Mouse (Mus musculus) stomach, postnatal 0 days (tissue): Measurements from ENCODE around the gene Esr1. TPM values are rescaled to one million over a fixed set of nuclear protein-coding genes. Genes with fewer than 3 reads are reported as not detected.

ENCODE experiments used
- ATAC-seq: fragments of 200-750 bp; cut with Nextera tagmentation; 2 replicates; pipeline ENCODE4 v1.8.0; 2017; ENCODE audit not compliant: low FRiP score, low TSS enrichment
- DNase-seq: peaks from one replicate; pipeline ENCODE4 v3.0.0-alpha.2; 2016; ENCODE audit warnings: low spot score
- H3K27ac ChIP-seq: fragments of 300-500 bp; sonication (generic); replicated peaks from 2 replicates; pipeline ENCODE4 v1.5.1; 2014; ENCODE audit warnings: mild to moderate bottlenecking, control low read depth
- H3K27me3 ChIP-seq: fragments of 300-500 bp; sonication (generic); 2 replicates; pipeline ENCODE4 v1.6.1; 2014; ENCODE audit warnings: low read length; ENCODE audit not compliant: control insufficient read depth, insufficient read depth
- H3K36me3 ChIP-seq: fragments of 300-500 bp; sonication (generic); 2 replicates; pipeline ENCODE4 v1.6.1; 2014; ENCODE audit warnings: low read length, mixed read lengths; ENCODE audit not compliant: control insufficient read depth, insufficient read depth
- H3K4me1 ChIP-seq: fragments of 300-500 bp; sonication (generic); replicated peaks from 2 replicates; pipeline ENCODE4 v1.6.1; 2014; ENCODE audit warnings: antibody characterized with exemption; ENCODE audit not compliant: control insufficient read depth, insufficient read depth
- H3K4me2 ChIP-seq: fragments of 300-500 bp; sonication (generic); replicated peaks from 2 replicates; pipeline ENCODE4 v1.6.1; 2014; ENCODE audit warnings: low read depth, mild to moderate bottlenecking, control low read depth, moderate library complexity
- H3K4me3 ChIP-seq: fragments of 300-500 bp; sonication (generic); 2 replicates; pipeline ENCODE4 v1.5.1; 2014; ENCODE audit warnings: low read depth, low read length, control low read depth
- H3K9ac ChIP-seq: fragments of 300-500 bp; sonication (generic); 2 replicates; pipeline ENCODE4 v1.6.1; 2014; ENCODE audit warnings: mild to moderate bottlenecking, low read length, control low read depth, mixed read lengths
- H3K9me3 ChIP-seq: fragments of 300-500 bp; sonication (generic); 2 replicates; pipeline ENCODE4 v1.6.1; 2016; ENCODE audit warnings: low read length; ENCODE audit not compliant: control insufficient read depth
- CTCF ChIP-seq: IDR thresholded peaks from 2 replicates; pipeline ENCODE4 v1.5.1; 2016; ENCODE audit warnings: antibody characterized with exemption, low read depth, mild to moderate bottlenecking, moderate library complexity
- EP300 ChIP-seq: optimal IDR thresholded peaks from 2 replicates; pipeline ENCODE3; 2016; ENCODE audit warnings: antibody characterized with exemption
- whole genome bisulfite sequencing: fragments of 180-500 bp; shearing (Covaris S2); extraction: QIAGEN DNeasy Blood & Tissue Kit; methylation state at CpG from one replicate; pipeline ENCODE4 v1.1.7; 2014; 5-methylcytosine and 5-hydroxymethylcytosine counted together
- polyA plus RNA-seq: library from polyadenylated mRNA; unstranded; fragments of >200 nt; fragmentation: Nextera tagmentation; extraction: Ambion mirVana; gene quantifications from 2 replicates; pipeline ENCODE4 v1.2.1, GENCODE M21; 2015

Gene Esr1
- polyA plus RNA-seq, 1 experiment from 2014 or later, result 0.57 TPM

GRCm38 (mm10) chr10:4629314-4629713 lies 17.9 kb downstream of the Esr1 start:
- ATAC-seq, result no peak
- Histone ChIP-seq H3K27me3 (no peaks in the 10 kb centered on the region), H3K27ac (no peak overlapping the region)

GRCm38 (mm10) chr10:4632211-4632704 lies 20.9 kb downstream of the Esr1 start:
- Histone ChIP-seq H3K27me3 (no peaks in the 10 kb centered on the region), H3K27ac (no peak overlapping the region), H3K4me1 (no peaks in the 10 kb centered on the region), H3K9ac (no peak overlapping the region), H3K4me3 (no peak overlapping the region), H3K36me3 (no peaks in the 10 kb centered on the region), H3K4me2 (no peak overlapping the region), H3K9me3 (no peaks in the 10 kb centered on the region)
- DNase-seq, result no peak
- ATAC-seq, result no peak
- no peak for TF ChIP-seq EP300
- TF ChIP-seq CTCF, result no peak
- WGBS, result 75% methylated on average over 11 of the region's 11 CpGs

More at GRCm38 (mm10) chr10:4629314-4629713, 17.9 kb downstream of the Esr1 start:
- no peak for DNase-seq
- Histone ChIP-seq H3K9me3 (no peaks in the 10 kb centered on the region), H3K9ac (no peak overlapping the region), H3K4me3 (no peak overlapping the region), H3K4me1 (no peaks in the 10 kb centered on the region), H3K4me2 (no peak overlapping the region), H3K36me3 (no peaks in the 10 kb centered on the region)
- TF ChIP-seq EP300, result no peak
- TF ChIP-seq CTCF, result no peak

DNA sequence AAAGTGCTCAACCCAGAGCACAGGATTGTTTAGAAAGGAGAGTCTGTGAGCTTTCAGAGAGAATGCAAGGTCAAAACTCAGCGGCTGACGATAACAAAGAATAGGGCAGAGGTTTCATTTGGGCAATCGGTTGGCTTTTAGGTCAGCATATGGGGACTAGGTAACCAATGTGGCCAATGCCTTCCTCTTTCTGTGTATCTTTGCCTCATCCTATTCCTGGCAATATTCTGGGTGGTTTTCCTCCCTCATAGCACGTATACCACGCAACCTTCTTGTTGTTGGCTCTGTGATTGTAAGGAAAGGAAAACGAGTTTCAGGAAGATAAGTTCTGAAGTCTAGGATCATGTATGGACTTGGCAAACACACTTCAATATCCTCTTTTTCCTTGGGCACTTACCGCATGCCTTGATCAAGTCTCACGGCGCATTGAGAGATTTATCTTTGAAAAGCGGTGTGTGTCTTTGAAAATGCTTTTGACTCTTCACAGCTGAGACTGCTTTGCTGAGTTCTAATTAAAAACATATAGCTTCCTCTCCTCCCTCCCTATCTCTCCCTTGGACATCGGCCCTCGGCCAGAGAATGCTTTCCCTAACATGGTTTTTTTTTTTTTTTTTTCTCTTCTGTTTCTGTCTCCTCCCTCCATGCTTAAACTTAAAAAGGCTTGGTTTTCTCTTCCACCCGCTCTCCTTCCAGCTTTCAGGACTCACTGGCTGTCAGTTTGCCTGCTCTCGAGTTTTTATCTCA lies 22.1 kb downstream of the Esr1 start:
- Histone ChIP-seq H3K4me3 (no peak overlapping the region), H3K9ac (no peak overlapping the region), H3K27ac (no peak overlapping the region), H3K27me3 (no peaks in the 10 kb centered on the region), H3K4me2 (no peak overlapping the region), H3K9me3 (no peaks in the 10 kb centered on the region), H3K4me1 (no peaks in the 10 kb centered on the region), H3K36me3 (no peaks in the 10 kb centered on the region)
- TF ChIP-seq CTCF, result no peak
- no peak for TF ChIP-seq EP300
- 55% methylated on average over 14 of the region's 14 CpGs for WGBS
- no peak for ATAC-seq
- DNase-seq, result no peak

DNA sequence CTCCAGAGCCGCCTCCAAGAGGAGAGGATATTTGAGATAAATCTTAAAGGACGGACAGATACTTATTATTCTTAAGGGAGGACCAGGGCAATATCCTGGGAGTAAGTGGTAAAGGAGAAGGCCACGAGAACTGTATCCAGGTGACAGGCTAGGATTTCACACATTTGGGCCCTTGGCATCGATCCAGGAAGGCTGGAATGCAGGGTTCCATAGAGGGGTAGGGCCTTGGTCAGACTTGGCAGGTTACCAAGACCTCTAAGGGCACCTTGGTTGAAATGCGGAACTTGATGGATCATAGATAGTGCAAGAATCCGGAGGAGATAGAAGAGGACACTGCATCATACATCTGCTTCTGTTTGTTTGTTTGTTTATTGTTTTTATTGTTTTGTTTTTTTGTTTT lies 24.3 kb downstream of the Esr1 start:
- Histone ChIP-seq H3K36me3 (no peaks in the 10 kb centered on the region), H3K4me3 (no peak overlapping the region), H3K4me2 (no peak overlapping the region), H3K4me1 (no peaks in the 10 kb centered on the region), H3K27ac (no peak overlapping the region), H3K9ac (no peak overlapping the region), H3K27me3 (no peaks in the 10 kb centered on the region), H3K9me3 (no peaks in the 10 kb centered on the region)
- no peak for DNase-seq
- ATAC-seq, result no peak
- no peak for TF ChIP-seq CTCF
- TF ChIP-seq EP300, result no peak
- WGBS, result 74% methylated on average over 6 of the region's 6 CpGs

DNA sequence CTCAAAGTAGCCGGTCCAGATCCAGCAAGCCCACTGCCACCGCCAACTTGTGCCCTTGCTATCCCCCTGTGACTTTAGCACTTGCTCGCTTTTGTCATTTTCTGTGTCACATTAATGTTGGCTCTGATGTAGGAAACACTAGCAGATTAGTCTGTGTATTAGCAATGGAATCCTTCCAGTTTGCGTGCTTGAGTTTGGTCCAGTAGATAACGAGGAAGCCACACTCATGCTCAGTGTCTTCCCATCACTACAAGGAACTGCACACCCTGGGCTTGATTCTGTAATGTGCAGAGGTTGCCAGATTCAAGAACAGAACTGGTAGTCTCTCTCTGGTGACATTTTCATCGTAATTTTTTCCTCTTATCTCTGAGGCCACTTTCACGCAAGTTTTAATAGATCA lies 34.7 kb downstream of the Esr1 start:
- no peak overlapping the region for H3K9ac ChIP-seq
- no peak for DNase-seq
- no peaks in the 10 kb centered on the region for H3K4me1 ChIP-seq
- H3K36me3 ChIP-seq, result no peaks in the 10 kb centered on the region
- H3K4me2 ChIP-seq, result no peak overlapping the region
- no peaks in the 10 kb centered on the region for H3K9me3 ChIP-seq
- H3K4me3 ChIP-seq, result no peak overlapping the region
- ATAC-seq, result no peak
- no peak overlapping the region for H3K27ac ChIP-seq
- WGBS, result 86% methylated on average over 7 of the region's 7 CpGs
- TF ChIP-seq EP300 (no peak), CTCF (no peak)
- H3K27me3 ChIP-seq, result no peaks in the 10 kb centered on the region

- Histone ChIP-seq H3K4me3 (no peak overlapping the region), H3K4me1 (no peaks in the 10 kb centered on the region), H3K27me3 (no peaks in the 10 kb centered on the region), H3K9me3 (no peaks in the 10 kb centered on the region), H3K4me2 (no peak overlapping the region), H3K36me3 (no peaks in the 10 kb centered on the region), H3K27ac (no peak overlapping the region), H3K9ac (no peak overlapping the region)
- ATAC-seq (no peak), DNase-seq (no peak)
- TF ChIP-seq EP300 (no peak), CTCF (no peak)
- 65% methylated on average over 9 of the region's 9 CpGs for WGBS
Measured at GRCm38 (mm10) chr10:4646851-4647250, 35.5 kb downstream of the Esr1 start.
